Mouse (Mus musculus) right cerebral cortex, adult 18-20 months (tissue): ENCODE data around the gene 4930519P11Rik.

ENCODE experiments used
- DNase-seq: peaks from one replicate; pipeline ENCODE4 v3.0.0; 2022; ENCODE audit warnings: mixed read lengths

4930519P11Rik gene

DNA sequence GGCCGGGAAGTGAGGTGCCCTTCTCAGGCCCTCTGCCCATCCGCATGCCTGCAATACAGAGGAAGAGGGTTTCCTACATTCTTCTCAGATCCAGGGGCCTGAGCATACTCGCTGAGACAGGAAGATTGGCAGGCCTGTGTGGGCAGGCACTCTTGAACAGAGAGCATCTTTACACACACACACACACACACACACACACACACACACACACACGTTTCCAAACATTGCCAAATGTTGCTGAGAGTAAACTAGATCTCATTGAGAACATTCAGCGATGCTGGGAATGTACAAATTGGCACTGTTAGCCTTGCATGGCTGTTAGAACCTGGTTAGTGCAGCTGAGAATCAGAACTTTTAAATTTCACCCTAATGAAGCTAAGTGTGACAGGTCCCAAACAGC lies 17.3 kb upstream of the 4930519P11Rik start:
- no peak for DNase-seq

DNA sequence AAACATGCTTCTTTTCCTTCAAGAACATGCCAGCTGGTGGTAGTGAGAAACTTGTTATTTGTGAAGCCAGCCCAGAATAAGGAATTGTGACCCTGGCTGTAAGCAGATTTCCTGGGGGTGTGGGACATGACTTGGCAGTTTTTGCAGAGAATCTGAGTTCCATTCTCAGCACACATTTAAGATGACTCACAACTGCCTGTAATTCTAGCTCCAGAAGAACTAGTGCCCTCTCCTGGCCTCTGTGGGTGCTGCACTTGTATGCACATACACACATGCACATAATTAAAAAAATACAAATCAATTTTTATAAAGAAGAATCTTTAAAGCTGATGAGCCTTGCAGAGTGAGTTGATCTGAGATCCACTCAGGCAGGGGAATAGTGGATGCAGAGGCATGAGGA lies 10.9 kb upstream of the 4930519P11Rik start:
- no peak for DNase-seq

DNA sequence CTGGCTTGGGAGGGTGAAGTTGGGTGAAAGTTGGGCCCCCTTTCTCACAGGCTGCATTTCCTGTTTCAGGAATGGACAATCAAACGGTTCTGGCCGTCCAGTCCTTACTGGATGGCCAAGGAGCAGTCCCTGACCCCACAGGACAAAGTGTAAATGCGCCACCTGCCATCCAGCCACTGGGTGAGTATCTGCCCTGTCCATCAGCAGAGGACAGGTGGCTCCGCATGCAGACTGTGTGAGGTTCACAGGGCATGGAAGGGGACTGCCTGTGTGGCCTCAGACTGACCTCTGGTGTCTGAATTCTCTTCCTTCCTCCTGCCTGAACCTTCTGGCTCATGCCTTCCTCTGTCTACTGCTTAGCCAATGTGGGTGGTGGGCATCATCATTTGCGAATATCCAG lies 8.4 kb upstream of the 4930519P11Rik start:
- no peak for DNase-seq

DNA sequence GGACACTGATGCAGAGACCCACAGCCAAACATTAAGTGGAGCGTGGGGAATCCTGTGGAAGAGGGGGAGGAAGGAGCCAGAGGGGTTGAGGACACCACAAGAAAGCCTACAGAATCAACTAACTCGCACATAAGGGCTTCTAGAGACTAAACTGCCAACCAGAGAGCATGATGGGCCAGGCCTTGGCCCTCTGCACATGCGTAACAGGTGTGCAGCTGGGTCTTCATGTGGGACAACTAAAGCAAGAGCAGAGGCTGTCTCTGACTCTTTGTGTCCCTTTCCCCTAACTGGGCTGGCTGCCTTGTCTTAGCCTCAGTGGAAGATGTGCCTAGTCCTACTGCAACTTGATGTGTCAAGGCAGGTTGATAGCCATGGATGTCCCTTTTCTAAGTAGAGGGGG lies 3.8 kb upstream of the 4930519P11Rik start:
- no peak for DNase-seq

DNA sequence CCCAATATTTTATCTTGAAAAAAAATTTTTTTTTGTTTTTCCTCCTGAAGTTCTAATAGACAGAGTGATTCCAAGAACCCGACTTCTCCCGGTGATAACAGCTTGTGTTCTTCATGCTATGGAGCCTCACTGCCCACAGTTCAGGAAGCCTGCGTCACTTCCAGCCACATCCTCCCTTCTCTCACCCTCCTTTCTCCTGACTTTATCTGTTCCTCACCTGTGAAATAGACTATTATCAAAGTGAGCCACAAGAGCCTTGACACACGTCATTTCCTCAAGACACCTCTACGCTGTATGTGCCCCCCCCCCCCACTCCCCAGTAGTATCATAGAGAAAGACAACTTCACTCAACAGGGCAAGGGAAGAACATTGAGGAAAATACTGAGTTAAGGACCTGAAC lies 2.4 kb upstream of the 4930519P11Rik start:
- DNase-seq = no peak

DNA sequence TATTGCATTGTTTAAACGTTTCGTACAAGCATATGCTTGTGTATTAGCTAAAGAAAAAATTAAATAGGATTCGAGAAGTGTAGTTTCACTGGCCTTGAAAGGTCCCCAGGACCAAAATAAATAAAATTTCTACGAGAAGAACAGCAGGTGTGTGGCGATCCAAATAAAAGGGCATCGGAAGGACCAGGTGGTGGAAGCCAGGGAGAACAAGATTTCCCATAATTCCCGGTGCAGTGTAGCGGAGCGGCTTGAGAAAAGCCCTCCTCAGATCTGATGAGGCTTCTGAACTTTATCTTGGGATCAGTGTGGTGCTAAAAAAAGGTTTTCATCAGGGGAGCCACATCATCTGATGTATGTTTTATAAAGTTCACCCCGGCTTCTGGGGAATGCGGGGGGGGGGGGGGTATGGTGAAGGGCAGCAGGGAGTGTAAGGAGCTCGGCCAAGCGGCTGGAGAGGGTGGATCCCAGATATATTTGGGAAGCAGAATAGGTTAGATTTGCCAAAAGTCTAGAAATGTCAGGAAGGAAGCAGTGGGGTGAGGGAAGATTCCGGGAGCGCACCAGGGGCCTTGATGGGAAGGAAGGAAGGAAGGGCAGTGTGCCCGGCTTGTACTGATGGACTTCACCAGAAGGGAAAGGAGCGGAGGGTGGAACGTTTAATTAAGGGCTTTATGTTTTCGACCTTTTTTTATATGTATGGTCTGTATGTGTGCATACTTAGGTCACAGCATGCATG lies 1.8 kb upstream of the 4930519P11Rik start:
- no peak for DNase-seq

DNA sequence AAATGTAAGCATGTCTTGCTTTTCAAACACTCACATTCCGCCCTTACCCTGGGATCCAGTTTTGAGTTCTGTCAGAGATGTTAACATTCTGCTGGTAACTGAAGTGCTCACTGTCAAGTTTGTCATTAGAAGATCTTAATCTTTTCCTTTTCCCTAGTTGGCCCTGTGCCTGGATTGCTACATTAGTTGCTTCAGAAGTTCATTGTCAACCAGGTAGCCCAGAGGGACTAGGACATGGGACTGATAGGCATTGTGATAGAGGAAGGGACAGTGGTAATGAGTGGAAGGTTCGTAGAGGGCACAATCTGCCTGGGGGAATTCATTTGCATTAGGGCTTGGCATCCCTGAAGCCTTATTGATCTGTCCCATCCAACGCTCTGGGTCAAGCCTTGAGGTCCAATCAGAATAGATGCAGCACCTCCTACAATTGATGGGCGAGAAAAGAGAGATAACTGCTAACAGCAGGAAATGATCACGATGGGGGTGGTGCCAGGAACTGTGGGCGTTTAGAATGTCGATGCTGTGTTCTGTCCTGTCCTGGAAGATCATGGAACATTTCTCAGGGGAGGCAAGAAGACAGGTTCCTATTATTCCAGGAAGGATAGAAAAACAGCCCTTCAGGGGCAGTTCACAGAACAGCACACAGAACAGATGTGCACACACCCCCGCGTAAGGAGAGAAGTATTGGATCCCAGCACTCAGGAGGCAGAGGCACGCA lies 4.0 kb downstream of the 4930519P11Rik start:
- no peak for DNase-seq

DNA sequence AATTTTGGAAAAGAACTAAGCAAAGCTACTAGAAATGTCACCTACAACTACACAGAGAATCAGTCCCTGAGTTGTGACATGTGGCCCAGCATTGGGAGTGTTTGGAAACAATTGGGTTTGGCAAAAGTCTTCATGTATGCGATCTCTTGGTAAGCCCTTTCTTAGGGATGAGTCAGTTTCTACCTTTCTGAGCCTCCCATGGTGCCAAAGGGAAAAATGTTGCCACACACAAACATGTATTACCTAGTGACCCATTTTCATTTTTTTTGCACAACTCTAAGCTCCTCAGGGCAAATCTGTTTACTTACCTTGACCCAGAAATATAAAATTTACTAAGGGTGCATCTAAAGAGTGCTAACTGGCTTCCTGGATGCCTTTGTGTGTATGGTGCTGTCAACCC lies 6.3 kb downstream of the 4930519P11Rik start:
- DNase-seq = no peak

DNA sequence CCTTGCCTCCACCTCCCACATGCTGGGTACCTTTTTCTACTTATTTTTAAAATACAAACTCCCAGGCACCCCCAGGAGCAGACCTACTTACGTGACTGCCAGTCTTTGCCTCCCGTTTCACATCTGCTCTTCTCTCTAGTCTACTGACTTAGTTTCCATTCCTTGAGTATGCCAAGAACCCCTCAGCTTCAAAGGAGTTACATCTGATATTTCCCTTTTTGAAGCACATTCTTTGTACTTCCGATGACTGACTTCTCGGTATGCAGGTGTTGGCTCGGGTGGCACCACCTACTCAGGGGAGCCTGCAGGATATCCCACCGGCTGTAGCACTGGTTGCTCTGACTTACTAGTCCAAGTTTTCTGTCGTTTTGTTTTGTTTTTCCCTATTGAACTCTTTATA lies 9.1 kb downstream of the 4930519P11Rik start:
- DNase-seq = no peak

DNA sequence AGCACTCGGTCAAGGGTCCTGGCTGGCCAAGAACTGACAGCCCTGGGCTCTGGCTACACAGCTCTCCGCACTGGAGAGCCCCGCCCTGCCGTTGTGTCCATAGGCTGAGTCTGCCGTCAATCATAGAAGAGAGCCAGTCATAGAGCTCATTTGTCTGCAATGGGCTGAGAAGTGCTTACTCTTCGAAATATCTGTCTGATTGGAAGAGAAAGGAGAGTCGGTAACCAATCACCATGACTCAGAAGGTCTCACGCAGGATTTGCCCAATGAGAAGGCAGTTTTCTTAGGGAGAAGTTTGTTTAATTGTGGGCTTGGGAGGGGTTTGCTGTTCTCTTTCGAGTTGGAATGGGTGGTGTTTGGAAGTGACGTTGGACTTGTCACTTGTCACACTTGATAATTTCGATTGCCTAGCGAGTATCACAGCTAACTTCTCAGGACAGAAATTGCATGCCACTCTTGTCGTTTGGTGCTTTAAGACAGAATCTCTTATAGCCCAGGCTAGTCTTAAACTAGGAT lies 9.5 kb downstream of the 4930519P11Rik start, which contains the start of gene Pxmp4:
Gene Pxmp4, minus strand, starts transcription at position 71 of the 516 bp plus-strand sequence.
- peak; percentile 99 for DNase-seq

DNA sequence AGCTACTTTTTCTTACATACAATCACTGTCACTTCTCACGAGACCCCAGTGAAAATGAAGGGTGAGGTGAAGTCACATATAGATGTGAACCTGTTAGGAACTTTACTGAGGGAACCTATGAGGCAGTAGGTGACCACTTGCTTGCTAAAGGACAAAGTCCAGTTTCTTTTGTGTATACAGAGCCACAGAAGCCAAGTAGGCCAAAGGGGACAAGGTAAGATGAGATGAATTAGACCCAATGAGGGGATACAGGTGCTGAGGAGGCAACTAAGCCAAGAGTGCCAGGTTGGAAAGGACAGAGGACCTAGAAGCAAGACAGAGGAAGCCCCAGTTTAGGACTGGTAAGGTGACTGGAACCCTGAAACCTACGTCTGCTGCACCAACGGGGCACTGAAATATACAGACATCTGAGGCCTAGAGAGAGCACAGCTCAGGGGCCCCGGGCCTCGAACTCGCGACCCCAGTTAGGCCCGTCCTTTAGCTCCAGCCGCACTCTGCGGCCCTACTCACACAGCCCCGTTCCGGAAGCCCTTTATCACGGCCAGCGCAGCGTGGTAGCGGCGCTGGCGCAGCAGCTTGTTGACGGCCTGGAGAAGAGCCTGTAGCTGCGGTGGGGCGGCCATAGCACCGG lies 10.1 kb downstream of the 4930519P11Rik start:
- no peak for DNase-seq

DNA sequence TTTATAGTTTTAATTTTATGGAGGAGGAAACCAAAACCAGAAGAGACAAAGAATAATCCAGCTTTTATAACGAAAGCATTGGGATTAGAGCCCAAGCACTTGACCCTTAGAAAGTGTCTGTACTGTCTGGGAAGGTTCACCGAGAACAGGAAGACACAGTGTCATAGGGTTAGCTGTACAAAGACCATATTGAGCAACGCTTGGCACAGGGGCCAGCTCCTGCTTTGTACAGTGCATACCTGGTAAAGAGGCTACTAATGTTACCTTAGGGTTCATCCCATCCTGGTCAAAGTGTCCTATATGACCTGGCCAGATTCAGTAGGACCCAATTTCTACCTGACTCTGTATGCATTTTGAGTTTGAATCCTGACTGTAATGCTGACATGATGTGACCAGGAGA lies 11.9 kb downstream of the 4930519P11Rik start:
- no peak for DNase-seq

DNA sequence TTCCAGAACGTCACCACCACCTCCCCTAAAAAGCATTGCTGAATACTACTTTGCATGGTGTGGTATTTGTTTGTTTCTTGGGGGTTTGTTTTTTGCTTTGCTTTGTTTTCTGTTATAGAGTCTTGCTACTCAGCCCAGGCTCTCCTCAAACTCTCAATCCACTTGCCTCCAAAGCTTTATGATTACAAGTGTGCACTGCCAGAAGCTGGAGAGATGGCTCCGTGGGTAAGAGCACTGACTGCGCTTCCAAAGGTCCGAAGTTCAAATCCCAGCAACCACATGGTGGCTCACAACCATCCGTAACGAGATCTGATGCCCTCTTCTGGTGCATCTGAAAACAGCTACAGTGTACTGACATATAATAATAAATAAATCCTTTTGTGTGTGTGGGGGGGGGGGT lies 12.7 kb downstream of the 4930519P11Rik start:
- DNase-seq = no peak

DNA sequence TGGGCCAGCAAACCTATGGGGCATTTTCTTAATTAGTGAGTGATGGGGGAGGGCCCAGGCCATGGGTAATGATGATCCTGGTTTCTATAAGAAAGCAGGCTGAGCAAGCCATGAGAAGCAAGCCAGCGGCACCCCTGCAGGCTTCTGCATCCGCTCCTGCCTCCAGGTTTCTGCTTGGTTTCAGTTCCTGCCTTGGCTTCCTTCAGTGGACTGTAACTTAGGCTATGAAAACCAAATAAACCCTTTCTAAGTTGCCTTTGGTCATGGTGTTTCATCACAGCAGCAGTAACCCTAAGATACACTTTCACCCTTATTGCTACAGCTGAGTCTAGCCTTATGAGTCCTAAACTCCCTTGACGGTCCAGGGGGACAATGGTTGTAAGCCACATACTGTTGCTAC lies 15.8 kb downstream of the 4930519P11Rik start:
- no peak for DNase-seq

DNA sequence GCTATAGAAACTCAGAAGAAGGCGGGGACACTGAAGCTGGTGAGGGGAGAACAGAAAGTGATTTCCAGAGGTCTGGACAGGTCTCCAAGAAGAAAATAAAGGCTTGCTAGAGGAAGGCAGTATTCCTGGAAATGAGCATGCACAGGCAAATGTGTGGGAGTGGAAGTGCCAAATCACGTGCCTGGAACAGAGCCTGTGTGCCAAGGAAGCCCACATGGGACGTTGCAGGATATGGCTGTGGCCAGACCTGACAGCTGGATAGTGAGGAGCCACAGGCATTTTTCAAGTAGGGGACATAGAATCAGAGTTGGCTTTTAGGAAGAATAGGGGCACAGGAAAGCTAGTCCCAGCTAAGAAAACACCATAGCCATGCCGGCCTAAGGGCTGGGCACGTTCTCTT lies 17.5 kb downstream of the 4930519P11Rik start:
- DNase-seq = peak; percentile 38

DNA sequence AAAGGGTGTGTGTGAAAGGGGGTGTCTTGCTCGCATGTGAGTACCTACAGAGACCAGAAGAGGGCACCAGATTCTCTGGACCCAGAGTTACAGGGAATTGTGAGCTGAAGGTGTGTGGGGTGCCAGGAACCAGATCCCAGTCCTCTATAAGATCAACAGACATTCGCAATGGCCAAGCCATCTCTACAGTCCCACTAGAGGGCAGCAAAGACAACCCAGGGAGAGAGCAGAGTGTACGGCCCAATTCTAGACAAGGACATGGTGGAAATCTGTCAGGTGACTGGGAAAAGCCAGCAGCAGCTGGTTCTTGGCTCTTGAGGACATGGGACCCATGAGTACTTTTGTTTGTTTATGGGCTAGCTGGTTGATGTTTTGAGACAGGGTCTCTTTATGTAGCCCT lies 20.2 kb downstream of the 4930519P11Rik start:
- no peak for DNase-seq

DNA sequence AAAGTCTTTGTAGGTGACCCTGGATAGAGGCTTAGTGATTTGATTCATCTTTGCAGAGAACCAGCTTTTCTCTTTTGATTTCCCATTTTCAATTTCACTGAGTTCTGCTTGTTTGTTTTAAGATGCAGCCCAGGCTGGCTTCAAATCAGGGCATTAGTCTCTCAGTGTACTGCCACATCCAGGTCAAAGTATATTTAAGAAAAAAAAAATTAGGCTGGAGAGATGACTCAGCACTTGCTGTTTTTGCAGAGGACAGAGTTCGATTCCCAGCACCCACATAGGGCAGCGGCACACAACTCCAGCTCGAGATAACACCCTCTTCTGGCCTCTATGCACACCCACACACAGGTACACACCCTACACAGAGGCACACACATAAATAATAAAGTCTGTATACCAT lies 22.0 kb downstream of the 4930519P11Rik start:
- no peak for DNase-seq

DNA sequence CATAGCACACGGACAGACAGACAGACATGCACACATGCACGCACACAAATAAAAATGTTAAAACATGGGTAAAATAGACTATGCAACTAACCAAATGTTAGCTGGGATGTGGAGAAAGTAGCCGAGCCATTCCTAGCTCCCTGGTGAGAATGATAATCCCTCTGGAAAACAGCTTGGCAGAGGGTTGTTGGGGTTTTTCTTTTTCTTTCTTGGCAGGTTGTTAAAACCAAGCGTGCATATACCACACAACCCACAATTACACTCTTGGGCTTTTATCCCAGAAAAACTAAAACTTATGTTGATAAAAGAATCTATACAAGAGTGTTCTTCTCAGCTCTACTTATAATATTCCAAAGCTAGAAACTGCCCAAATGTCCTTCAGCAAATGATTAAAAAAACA lies 24.2 kb downstream of the 4930519P11Rik start:
- DNase-seq = peak; percentile 28

DNA sequence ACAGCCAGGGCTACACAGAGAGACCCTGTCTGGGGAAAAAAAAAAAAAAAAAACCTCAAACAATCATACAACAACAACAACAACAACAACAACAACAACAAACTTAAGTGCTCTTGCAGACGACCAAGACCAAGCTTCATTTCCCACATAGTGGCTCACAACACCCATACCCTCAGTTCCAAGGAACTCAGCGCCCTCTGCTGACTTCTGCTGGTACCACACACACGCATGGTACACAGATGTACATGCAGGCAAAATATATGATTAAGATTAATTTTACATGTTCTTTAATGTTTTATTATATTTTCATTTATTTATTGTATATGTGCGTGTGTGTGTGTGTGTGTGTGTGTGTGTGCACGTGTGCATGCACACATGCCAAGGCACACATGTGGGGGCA lies 26.8 kb downstream of the 4930519P11Rik start:
- DNase-seq = no peak

DNA sequence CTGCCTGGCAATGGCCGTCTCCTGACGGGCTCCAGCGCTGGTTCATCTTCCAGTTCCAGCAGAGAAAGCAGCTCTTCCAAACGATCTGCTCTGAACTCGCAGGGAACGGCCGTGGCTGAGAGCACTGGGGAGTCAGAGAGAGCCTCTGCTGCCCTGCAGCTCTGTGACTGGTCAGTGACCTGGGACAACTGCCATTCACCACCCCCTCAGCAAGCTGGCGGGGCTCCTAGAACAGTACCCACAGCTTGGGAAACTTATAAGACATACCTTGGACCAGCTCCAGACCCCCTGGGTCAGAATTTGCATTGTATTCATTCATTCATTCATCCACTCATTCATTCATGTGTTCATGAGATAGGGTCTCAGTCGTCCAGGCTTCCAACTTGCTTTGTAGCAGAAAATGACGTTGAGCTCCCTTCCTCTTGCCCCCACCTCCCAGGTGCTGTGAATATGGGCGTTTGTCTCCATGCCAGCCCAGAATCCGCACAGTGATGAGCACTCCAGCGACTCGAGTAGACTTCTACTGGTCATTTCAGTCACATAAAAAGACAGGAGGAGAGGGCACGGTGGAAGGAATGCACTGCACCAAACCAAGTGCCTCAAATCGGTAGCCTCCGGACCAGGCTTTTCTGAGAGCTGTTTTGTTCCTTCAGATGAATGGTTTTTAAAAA lies 28.2 kb downstream of the 4930519P11Rik start:
- DNase-seq = no peak

DNA sequence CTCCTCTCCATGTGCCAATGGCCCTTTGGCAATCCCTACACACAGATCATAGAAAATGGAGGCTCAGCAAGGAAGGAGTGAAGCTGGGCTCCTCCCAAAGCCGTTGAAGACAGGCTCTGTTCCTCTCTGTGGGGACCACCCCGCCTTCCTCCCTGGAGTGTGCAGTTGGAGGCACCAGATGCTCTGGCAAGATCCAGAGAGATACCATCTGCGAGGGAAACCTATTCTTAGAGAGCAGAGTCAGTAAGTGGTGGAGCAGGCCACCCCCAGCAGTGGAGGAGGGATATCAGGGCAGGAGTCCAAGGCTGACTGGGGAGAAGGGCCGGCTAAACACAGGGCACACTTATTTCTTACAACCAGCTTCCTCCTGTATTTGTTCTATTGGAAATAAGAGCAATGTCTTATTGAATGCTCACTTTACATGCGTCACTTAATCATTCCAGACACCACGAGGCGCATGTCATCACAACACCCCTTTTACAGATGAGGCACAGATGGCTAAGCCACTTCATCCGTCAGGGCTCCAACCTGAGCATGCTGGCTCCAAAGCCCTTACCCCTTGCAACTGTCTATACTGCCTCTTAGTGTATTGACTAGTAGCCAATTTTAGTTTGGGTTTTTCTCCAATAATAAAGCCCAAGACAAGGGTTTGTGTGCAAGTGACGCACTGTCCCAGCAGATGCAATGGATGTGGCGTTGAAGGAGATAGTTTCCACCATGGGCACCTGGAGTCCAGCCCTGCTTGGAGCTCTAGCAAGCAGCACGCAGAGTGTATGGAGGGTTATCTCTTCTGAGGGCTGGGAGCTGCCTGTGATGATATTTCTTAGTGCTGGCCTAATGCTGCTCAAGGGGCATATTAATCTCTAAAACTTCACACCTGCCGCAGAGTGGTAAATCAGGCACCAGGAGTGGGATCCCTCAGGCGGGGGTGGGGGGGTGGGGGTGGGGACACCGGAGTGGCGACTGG lies 29.0 kb downstream of the 4930519P11Rik start:
- DNase-seq = peak; percentile 95

DNA sequence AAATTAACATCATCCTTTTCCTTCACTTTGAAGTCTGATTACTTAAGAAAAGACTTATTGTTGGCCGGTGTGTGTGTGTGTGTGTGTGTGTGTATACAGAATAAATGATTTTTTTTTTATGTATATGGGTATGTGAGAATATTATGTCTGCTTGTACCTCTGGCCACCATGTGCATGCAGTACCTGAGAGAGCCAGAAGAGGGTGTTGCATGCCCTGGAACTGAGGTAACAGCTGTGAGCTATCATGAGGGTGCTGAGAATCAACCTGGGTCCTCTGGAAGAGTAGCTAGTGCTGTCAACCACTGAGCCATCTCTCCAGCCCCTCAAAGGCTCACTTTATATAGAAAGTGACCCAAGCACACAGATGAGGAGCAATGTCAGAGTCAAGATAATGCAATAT lies 31.8 kb downstream of the 4930519P11Rik start:
- no peak for DNase-seq
